Mouse (Mus musculus) layer of hippocampus, postnatal 25 days (tissue): ENCODE measurements around the gene Rdh11. TPM values are rescaled to one million over a fixed set of nuclear protein-coding genes. Genes with fewer than 3 reads are reported as not detected.

Experiments
- DNase-seq, 2 experiments: peaks; one replicate each; pipeline ENCODE4 v3.0.0; 2022; ENCODE audit warnings: mixed read lengths in 2 of 2, low spot score in 1 of 2; ENCODE audit errors: extremely low spot score in 1 of 2
- total RNA-seq, 2 experiments: library from RNA; stranded (reverse); gene quantifications; 2 replicates each; pipeline ENCODE4 v1.2.3; 2021

The Rdh11 gene
- total RNA-seq, 2 experiments from 2014 or later, result 17.9 to 21.2 TPM

- DNase-seq, result no peak
Observed at GRCm38 (mm10) chr12:79141384-79141783, 50.7 kb downstream of the Rdh11 start.

- no peak for DNase-seq
Observed at GRCm38 (mm10) chr12:79140811-79141210, 51.3 kb downstream of the Rdh11 start.

- DNase-seq, result no peak
Observed at GRCm38 (mm10) chr12:79139417-79139816, 52.7 kb downstream of the Rdh11 start.

GRCm38 (mm10) chr12:79138999-79139398 lies 53.1 kb downstream of the Rdh11 start:
- DNase-seq, result no peak

- no peak for DNase-seq
Observed at GRCm38 (mm10) chr12:79136949-79137348, 55.1 kb downstream of the Rdh11 start.

GRCm38 (mm10) chr12:79135105-79135504 lies 57.0 kb downstream of the Rdh11 start:
- no peak for DNase-seq

- DNase-seq, result no peak
Observed at GRCm38 (mm10) chr12:79134676-79135075, 57.4 kb downstream of the Rdh11 start.

GRCm38 (mm10) chr12:79131706-79132460 lies 60.2 kb downstream of the Rdh11 start:
- no peak for DNase-seq

- DNase-seq, result no peak
Observed at GRCm38 (mm10) chr12:79131178-79131675, 60.9 kb downstream of the Rdh11 start.

GRCm38 (mm10) chr12:79130299-79131177 lies 61.6 kb downstream of the Rdh11 start, which contains the start of gene Arg2:
Gene Arg2 (plus strand): TSS chr12:79130777.
- DNase-seq, result peak; percentile 48 to 56

Other genes with a start within 250 kb of the Rdh11 start
- gene Tmem229b, start 184.7 kb downstream of the Rdh11 start, total RNA-seq, result 10 to 100 TPM; 34.4 to 39.9 TPM
- 10 to 100 TPM; 21.5 to 21.6 TPM for gene Plekhh1, start 163.1 kb downstream of the Rdh11 start, total RNA-seq
- 10 to 100 TPM; 10.1 to 10.9 TPM for gene Pigh, start 102.6 kb downstream of the Rdh11 start, total RNA-seq
- 1 to 10 TPM; 3.1 to 4.3 TPM for gene Arg2, start 61.5 kb downstream of the Rdh11 start, total RNA-seq
- 100 to 1,000 TPM; 147 to 174 TPM for gene Vti1b, start 19.6 kb downstream of the Rdh11 start, total RNA-seq
- gene Rdh12, start 16.6 kb upstream of the Rdh11 start, total RNA-seq, result 1 to 10 TPM; 1.8 to 2.9 TPM
- gene Zfyve26, start 104.0 kb upstream of the Rdh11 start, total RNA-seq, result 10 to 100 TPM; 24.6 to 29.9 TPM
- under 1 TPM in 1 of 2 experiments, not detected in 1; 0.30 TPM for gene Rad51b, start 105.0 kb upstream of the Rdh11 start, total RNA-seq